Mouse (Mus musculus) kidney, postnatal 25 days (tissue): ENCODE results near the gene Gm8113.
"Not testable (repeated sequence)": the region's sequence is repeated elsewhere in the genome, so short reads cannot be mapped to it uniquely, and the experiment has no call there.

ENCODE experiments used
- DNase-seq, 2 experiments: peaks; one replicate each; pipeline ENCODE4 v3.0.0; 2021; ENCODE audit warnings: mixed read lengths in 2 of 2

Gm8113 gene

GRCm38 (mm10) chr14:43924688-43925403 lies at the start of gene Gm8113:
Gene Gm8113, plus strand, starts transcription at chr14:43925390.
- peak; percentile 59 to 71 for DNase-seq

- not testable (repeated sequence) for DNase-seq
These were observed 49.8 kb upstream of the Gm8113 start, which contains the start of gene Ear1 for GRCm38 (mm10) chr14:43875417-43875816. Gene Ear1, minus strand, starts transcription at chr14:43875517.

GRCm38 (mm10) chr14:43877789-43878188 lies 47.4 kb upstream of the Gm8113 start:
- DNase-seq: not testable (repeated sequence)

- DNase-seq: not testable (repeated sequence)
These were observed 45.1 kb upstream of the Gm8113 start for GRCm38 (mm10) chr14:43879966-43880545.

- not testable (repeated sequence) for DNase-seq
These were observed 39.0 kb upstream of the Gm8113 start for GRCm38 (mm10) chr14:43886235-43886634.

GRCm38 (mm10) chr14:43891288-43891687 lies 33.9 kb upstream of the Gm8113 start:
- not testable (repeated sequence) for DNase-seq

GRCm38 (mm10) chr14:43895357-43895756 lies 29.8 kb upstream of the Gm8113 start:
- not testable (repeated sequence) for DNase-seq

- DNase-seq: not testable (repeated sequence)
These were observed 26.6 kb upstream of the Gm8113 start for GRCm38 (mm10) chr14:43898577-43898976.

- DNase-seq: not testable (repeated sequence)
These were observed 7.0 kb upstream of the Gm8113 start for GRCm38 (mm10) chr14:43918214-43918613.

GRCm38 (mm10) chr14:43923459-43923858 lies 1.7 kb upstream of the Gm8113 start, which contains the start of gene Ear10:
Gene Ear10, minus strand, starts transcription at chr14:43923559.
- not testable (repeated sequence) for DNase-seq

GRCm38 (mm10) chr14:43925404-43925950 lies 287 bp downstream of the Gm8113 start:
- DNase-seq: not testable (repeated sequence)

- peak; percentile 32 to 56 for DNase-seq
These were observed 7.8 kb downstream of the Gm8113 start for GRCm38 (mm10) chr14:43932991-43933390.

GRCm38 (mm10) chr14:43933399-43933798 lies 8.2 kb downstream of the Gm8113 start:
- not testable (repeated sequence) for DNase-seq

- DNase-seq: not testable (repeated sequence)
These were observed 28.2 kb downstream of the Gm8113 start for GRCm38 (mm10) chr14:43953382-43953781.

- not testable (repeated sequence) for DNase-seq
These were observed 29.9 kb downstream of the Gm8113 start for GRCm38 (mm10) chr14:43955074-43955473.

- DNase-seq: not testable (repeated sequence)
These were observed 31.6 kb downstream of the Gm8113 start, which contains the start of gene Ang5 for GRCm38 (mm10) chr14:43956769-43957168. Gene Ang5, plus strand, starts transcription at chr14:43957069.
